Mouse (Mus musculus): Measurements from ENCODE around the gene Ranbp6.

- TF ChIP-seq CTCF (IDR thresholded peaks at IDR 0.05; ENCODE audit: extremely low read depth, insufficient read depth, insufficient read length, insufficient replicate concordance) (no peak), POLR2A (IDR thresholded peaks at IDR 0.05; ENCODE audit: low read depth, low read length) (no peak)
Observed at GRCm38 (mm10) chr19:29857267-29857666, 44.5 kb upstream of the Ranbp6 start.

Data from spleen, adult 2 months (tissue).